Mouse (Mus musculus): ENCODE results near the gene Tbc1d22a. TPM values are rescaled to one million over a fixed set of nuclear protein-coding genes. Genes with fewer than 3 reads are reported as not detected.

Tbc1d22a gene
- polyA plus RNA-seq, 1 experiment from 2014 or later: 8.7 TPM

GRCm38 (mm10) chr15:86303876-86304275 is 89.6 kb downstream of the Tbc1d22a start:
- no peaks in the 10 kb centered on the region for H3K4me1 ChIP-seq (replicated peaks; ENCODE audit: control insufficient read depth, insufficient read depth)

DNA sequence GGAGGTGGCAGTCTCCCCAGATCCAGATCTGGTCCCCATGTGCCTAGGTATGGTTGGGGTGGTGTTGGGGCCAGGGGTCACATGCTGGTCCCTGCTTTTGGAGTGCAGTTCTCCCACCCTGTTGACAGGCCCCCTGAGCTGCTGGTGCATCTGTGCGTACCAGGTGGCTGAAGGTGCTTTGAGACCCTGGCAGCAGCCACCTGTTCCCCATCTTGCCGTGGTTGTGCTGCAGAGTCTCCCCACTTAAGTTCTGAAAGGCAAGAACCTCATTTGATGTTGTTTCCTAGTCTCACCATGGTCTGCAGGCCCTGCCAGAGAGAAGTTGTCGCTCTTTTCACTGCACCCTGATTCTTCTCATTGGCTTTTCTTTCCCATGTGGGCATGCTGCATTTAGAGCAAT is 90.6 kb downstream of the Tbc1d22a start:
- Histone ChIP-seq H3K4me2 (replicated peaks; ENCODE audit: low read depth) (no peak overlapping the region), H3K27me3 (ENCODE audit: control insufficient read depth, insufficient read depth, low read length) (no peaks in the 10 kb centered on the region), H3K36me3 (ENCODE audit: control insufficient read depth, insufficient read depth, low read length) (0 out of 2 replicates have a peak, but pooled peaks cover 2% of the 10 kb centered on the region), H3K9ac (ENCODE audit: low read length) (no peak overlapping the region), H3K4me3 (ENCODE audit: low read depth, low read length) (no peak overlapping the region), H3K9me3 (ENCODE audit: control insufficient read depth, low read length) (no peaks in the 10 kb centered on the region), H3K4me1 (replicated peaks; ENCODE audit: control insufficient read depth, insufficient read depth) (no peaks in the 10 kb centered on the region), H3K27ac (replicated peaks) (no peak overlapping the region)
- ATAC-seq (ENCODE audit: low FRiP score, low TSS enrichment): no peak
- 88% methylated on average over 3 of the region's 3 CpGs for WGBS
- TF ChIP-seq EP300 (optimal IDR thresholded peaks at IDR 0.05): no peak
- no peak for TF ChIP-seq CTCF (IDR thresholded peaks at IDR 0.05; ENCODE audit: low read depth)
- DNase-seq (ENCODE audit: low spot score): no peak

More at GRCm38 (mm10) chr15:86303876-86304275, 89.6 kb downstream of the Tbc1d22a start:
- Histone ChIP-seq H3K27me3 (ENCODE audit: control insufficient read depth, insufficient read depth, low read length) (no peaks in the 10 kb centered on the region), H3K36me3 (ENCODE audit: control insufficient read depth, insufficient read depth, low read length) (0 out of 2 replicates have a peak, but pooled peaks cover 2% of the 10 kb centered on the region), H3K9ac (ENCODE audit: low read length) (no peak overlapping the region), H3K9me3 (ENCODE audit: control insufficient read depth, low read length) (no peaks in the 10 kb centered on the region), H3K27ac (replicated peaks) (no peak overlapping the region), H3K4me3 (ENCODE audit: low read depth, low read length) (no peak overlapping the region), H3K4me2 (replicated peaks; ENCODE audit: low read depth) (no peak overlapping the region)
- DNase-seq (ENCODE audit: low spot score) (no peak), ATAC-seq (ENCODE audit: low FRiP score, low TSS enrichment) (no peak)
- whole genome bisulfite sequencing: 70% methylated on average over 1 of the region's 1 CpGs
- TF ChIP-seq EP300 (optimal IDR thresholded peaks at IDR 0.05): no peak
- TF ChIP-seq CTCF (IDR thresholded peaks at IDR 0.05; ENCODE audit: low read depth): no peak

GRCm38 (mm10) chr15:86305290-86305689 is 91.0 kb downstream of the Tbc1d22a start:
- ATAC-seq (ENCODE audit: low FRiP score, low TSS enrichment) (no peak), DNase-seq (ENCODE audit: low spot score) (no peak)
- no peak overlapping the region for H3K9ac ChIP-seq (ENCODE audit: low read length)
- H3K4me1 ChIP-seq (replicated peaks; ENCODE audit: control insufficient read depth, insufficient read depth): no peaks in the 10 kb centered on the region
- H3K4me2 ChIP-seq (replicated peaks; ENCODE audit: low read depth): no peak overlapping the region
- 84% methylated on average over 3 of the region's 3 CpGs for WGBS
- TF ChIP-seq EP300 (optimal IDR thresholded peaks at IDR 0.05): no peak
- TF ChIP-seq CTCF (IDR thresholded peaks at IDR 0.05; ENCODE audit: low read depth): no peak
- no peak overlapping the region for H3K27ac ChIP-seq (replicated peaks)
- H3K27me3 ChIP-seq (ENCODE audit: control insufficient read depth, insufficient read depth, low read length): no peaks in the 10 kb centered on the region
- no peak overlapping the region for H3K4me3 ChIP-seq (ENCODE audit: low read depth, low read length)
- H3K36me3 ChIP-seq (ENCODE audit: control insufficient read depth, insufficient read depth, low read length): 0 out of 2 replicates have a peak, but pooled peaks cover 2% of the 10 kb centered on the region
- H3K9me3 ChIP-seq (ENCODE audit: control insufficient read depth, low read length): no peaks in the 10 kb centered on the region

DNA sequence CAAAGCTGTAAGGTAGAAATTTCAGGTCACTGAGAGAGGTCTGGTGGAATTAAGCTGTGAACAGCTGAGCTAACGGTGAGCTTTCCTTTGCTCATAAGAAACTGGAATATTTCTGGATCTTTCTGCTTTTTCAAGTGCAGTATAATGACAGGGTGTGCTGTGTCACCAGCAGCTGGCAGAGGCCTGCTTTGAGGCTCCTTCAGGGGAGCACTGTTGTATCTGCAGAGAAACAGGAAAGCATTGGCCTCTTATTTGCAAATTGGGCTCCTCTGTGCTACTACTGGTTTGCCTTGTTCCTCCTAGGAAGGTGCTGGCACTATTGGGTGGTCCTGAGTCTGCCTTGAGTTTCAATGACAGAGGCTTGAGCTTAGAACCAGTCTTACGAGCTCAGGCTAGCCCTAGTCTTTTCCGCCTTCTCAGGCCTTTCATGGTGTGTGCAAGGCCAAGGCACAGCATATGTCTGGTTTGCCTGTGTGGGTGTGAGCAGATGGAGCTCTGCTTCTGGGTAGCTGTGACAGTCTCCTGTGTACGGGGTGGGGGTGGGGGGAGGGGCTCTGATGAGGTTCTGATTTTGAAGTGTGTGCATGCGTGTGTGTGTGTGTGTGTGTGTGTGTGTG is 95.1 kb downstream of the Tbc1d22a start:
- H3K27me3 ChIP-seq (ENCODE audit: control insufficient read depth, insufficient read depth, low read length): no peaks in the 10 kb centered on the region
- no peak for DNase-seq (ENCODE audit: low spot score)
- H3K36me3 ChIP-seq (ENCODE audit: control insufficient read depth, insufficient read depth, low read length): no peaks in the 10 kb centered on the region
- H3K9ac ChIP-seq (ENCODE audit: low read length): no peak overlapping the region
- H3K4me1 ChIP-seq (replicated peaks; ENCODE audit: control insufficient read depth, insufficient read depth): no peaks in the 10 kb centered on the region
- no peak overlapping the region for H3K27ac ChIP-seq (replicated peaks)
- H3K4me3 ChIP-seq (ENCODE audit: low read depth, low read length): no peak overlapping the region
- ATAC-seq (ENCODE audit: low FRiP score, low TSS enrichment): no peak
- TF ChIP-seq CTCF (IDR thresholded peaks at IDR 0.05; ENCODE audit: low read depth) (no peak), EP300 (optimal IDR thresholded peaks at IDR 0.05) (no peak)
- WGBS: 86% methylated on average over 5 of the region's 5 CpGs
- no peaks in the 10 kb centered on the region for H3K9me3 ChIP-seq (ENCODE audit: control insufficient read depth, low read length)
- H3K4me2 ChIP-seq (replicated peaks; ENCODE audit: low read depth): no peak overlapping the region

DNA sequence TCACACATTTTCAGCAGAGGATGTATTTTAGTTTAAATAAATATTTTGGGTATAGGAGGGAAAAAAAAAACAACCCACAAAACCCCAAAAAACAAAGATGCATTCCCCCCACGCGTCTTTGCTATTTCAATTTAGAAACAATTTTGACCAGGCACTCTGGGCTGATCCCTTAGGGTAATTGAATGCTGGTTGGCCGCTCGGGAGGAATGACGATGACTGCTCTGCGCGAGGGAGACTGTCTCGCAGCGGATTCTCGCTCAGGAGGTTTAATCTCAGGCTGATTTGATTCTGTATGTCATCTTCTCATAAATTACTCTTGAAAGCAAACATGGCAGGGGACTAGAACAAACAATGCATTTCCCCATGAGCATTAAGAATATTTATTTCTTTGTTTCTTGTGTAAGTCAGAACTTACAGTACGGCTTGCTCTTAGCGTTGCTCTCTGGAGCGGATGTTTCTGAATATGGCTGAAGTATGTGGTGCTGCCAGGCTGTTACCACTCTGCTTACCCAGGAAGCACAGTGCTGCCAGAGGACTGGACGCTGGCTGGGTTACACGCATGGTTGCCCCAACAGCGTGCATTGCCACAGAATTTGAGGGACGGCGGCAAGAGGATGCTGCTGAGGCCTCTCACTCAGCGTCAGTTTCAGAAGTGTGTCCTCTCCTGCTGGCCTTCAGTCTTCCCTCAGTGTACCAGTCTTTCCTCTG is 106.7 kb downstream of the Tbc1d22a start:
- Histone ChIP-seq H3K27me3 (ENCODE audit: control insufficient read depth, insufficient read depth, low read length) (no peaks in the 10 kb centered on the region), H3K36me3 (ENCODE audit: control insufficient read depth, insufficient read depth, low read length) (no peaks in the 10 kb centered on the region), H3K9ac (ENCODE audit: low read length) (no peak overlapping the region), H3K9me3 (ENCODE audit: control insufficient read depth, low read length) (no peaks in the 10 kb centered on the region), H3K4me1 (replicated peaks; ENCODE audit: control insufficient read depth, insufficient read depth) (no peaks in the 10 kb centered on the region), H3K4me3 (ENCODE audit: low read depth, low read length) (no peak overlapping the region), H3K27ac (replicated peaks) (no peak overlapping the region), H3K4me2 (replicated peaks; ENCODE audit: low read depth) (no peak overlapping the region)
- 77% methylated on average over 19 of the region's 19 CpGs for WGBS
- no peak for TF ChIP-seq EP300 (optimal IDR thresholded peaks at IDR 0.05)
- TF ChIP-seq CTCF (IDR thresholded peaks at IDR 0.05; ENCODE audit: low read depth): no peak
- ATAC-seq (ENCODE audit: low FRiP score, low TSS enrichment) (no peak), DNase-seq (ENCODE audit: low spot score) (no peak)

- DNase-seq (ENCODE audit: low spot score) (no peak), ATAC-seq (ENCODE audit: low FRiP score, low TSS enrichment) (no peak)
- no peak for TF ChIP-seq CTCF (IDR thresholded peaks at IDR 0.05; ENCODE audit: low read depth)
- no peak for TF ChIP-seq EP300 (optimal IDR thresholded peaks at IDR 0.05)
Measured at GRCm38 (mm10) chr15:86326341-86326740, 112.1 kb downstream of the Tbc1d22a start.

More at GRCm38 (mm10) chr15:86326341-86326740, 112.1 kb downstream of the Tbc1d22a start:
- H3K9ac ChIP-seq (ENCODE audit: low read length): no peak overlapping the region
- no peak overlapping the region for H3K27ac ChIP-seq (replicated peaks)
- no peaks in the 10 kb centered on the region for H3K9me3 ChIP-seq (ENCODE audit: control insufficient read depth, low read length)
- H3K4me1 ChIP-seq (replicated peaks; ENCODE audit: control insufficient read depth, insufficient read depth): no peaks in the 10 kb centered on the region
- 89% methylated on average over 4 of the region's 4 CpGs for WGBS
- H3K36me3 ChIP-seq (ENCODE audit: control insufficient read depth, insufficient read depth, low read length): no peaks in the 10 kb centered on the region
- no peak overlapping the region for H3K4me2 ChIP-seq (replicated peaks; ENCODE audit: low read depth)
- no peaks in the 10 kb centered on the region for H3K27me3 ChIP-seq (ENCODE audit: control insufficient read depth, insufficient read depth, low read length)
- H3K4me3 ChIP-seq (ENCODE audit: low read depth, low read length): no peak overlapping the region
